Mouse (Mus musculus): Measurements from ENCODE around the gene Ldb2. TPM values are rescaled to one million over a fixed set of nuclear protein-coding genes. Genes with fewer than 3 reads are reported as not detected.

Ldb2 gene
- total and polyA plus RNA-seq, 2 experiments from 2014 or later = 47.6 to 66.5 TPM

DNA sequence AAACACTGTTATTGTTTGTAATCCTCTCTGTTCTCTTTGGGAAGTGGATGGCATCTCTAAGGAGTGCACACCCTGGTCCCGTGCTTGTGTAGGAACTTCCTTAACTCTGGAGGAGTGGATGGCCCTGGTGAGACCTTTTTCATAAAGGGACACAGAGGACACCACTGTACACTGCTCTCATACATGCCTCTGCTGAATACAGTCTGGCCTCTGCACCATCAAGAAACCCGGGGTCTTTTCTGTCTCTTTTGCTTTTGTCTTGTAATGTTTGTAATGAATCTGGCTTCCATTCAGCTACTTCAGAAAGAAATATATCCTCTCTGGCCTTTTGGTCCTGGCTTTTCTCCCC is 152.7 kb downstream of the Ldb2 start:
- Histone ChIP-seq H3K4me1 (ENCODE audit: insufficient read depth, low read length) (no peaks in the 10 kb centered on the region), H3K4me2 (ENCODE audit: low read depth, low read length, poor library complexity, severe bottlenecking) (no peak overlapping the region), H3K36me3 (ENCODE audit: insufficient read depth, low read length) (no peaks in the 10 kb centered on the region), H3K9ac (replicated peaks; ENCODE audit: low read length, poor library complexity, severe bottlenecking) (no peak overlapping the region), H3K4me3 (ENCODE audit: low read depth, low read length) (no peak overlapping the region), H3K27me3 (ENCODE audit: insufficient read depth, low read length) (no peaks in the 10 kb centered on the region), H3K27ac (ENCODE audit: low read depth, low read length) (peak overlapping the region; percentile 26; the same call in 1 of the 2 replicates), H3K9me3 (ENCODE audit: low read length) (no peaks in the 10 kb centered on the region)
- no peak for TF ChIP-seq CTCF (IDR thresholded peaks at IDR 0.05)
- WGBS = 41% methylated on average over 2 of the region's 2 CpGs
- DNase-seq (ENCODE audit: low spot score) (no peak), ATAC-seq (ENCODE audit: low FRiP score) (no peak)

GRCm38 (mm10) chr5:44645952-44646841 is 153.3 kb downstream of the Ldb2 start:
- Histone ChIP-seq H3K36me3 (ENCODE audit: insufficient read depth, low read length) (no peaks in the 10 kb centered on the region), H3K27me3 (ENCODE audit: insufficient read depth, low read length) (no peaks in the 10 kb centered on the region), H3K4me3 (ENCODE audit: low read depth, low read length) (no peak overlapping the region), H3K4me2 (ENCODE audit: low read depth, low read length, poor library complexity, severe bottlenecking) (no peak overlapping the region), H3K9me3 (ENCODE audit: low read length) (no peaks in the 10 kb centered on the region), H3K27ac (ENCODE audit: low read depth, low read length) (peak overlapping the region; percentile 26; the same call in 1 of the 2 replicates), H3K4me1 (ENCODE audit: insufficient read depth, low read length) (no peaks in the 10 kb centered on the region), H3K9ac (replicated peaks; ENCODE audit: low read length, poor library complexity, severe bottlenecking) (no peak overlapping the region)
- 0 out of 2 replicates have a peak, but pooled peaks have one; percentile 34 for ATAC-seq (ENCODE audit: low FRiP score)
- no peak for DNase-seq (ENCODE audit: low spot score)
- 50% methylated on average over 4 of the region's 4 CpGs for WGBS
- TF ChIP-seq CTCF (IDR thresholded peaks at IDR 0.05) = no peak

DNA sequence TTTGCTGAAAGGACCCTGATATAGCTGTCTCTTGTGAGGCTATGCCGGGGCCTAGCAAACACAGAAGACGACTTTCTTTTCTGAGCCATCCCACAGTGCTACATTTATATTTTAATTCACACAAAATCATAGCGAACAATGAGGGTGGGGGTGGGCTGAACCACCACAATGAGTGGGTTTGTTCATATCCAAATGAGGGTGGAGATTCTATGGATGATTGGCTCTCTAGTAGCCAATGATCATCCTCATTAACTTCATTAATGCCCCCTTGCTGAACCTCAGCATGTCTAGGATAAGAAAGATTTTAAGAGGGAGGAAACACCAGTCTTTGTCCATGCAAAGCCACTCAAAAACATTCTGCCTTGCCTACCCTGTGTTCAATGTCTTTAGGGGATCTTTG is 156.4 kb downstream of the Ldb2 start:
- no peaks in the 10 kb centered on the region for H3K9me3 ChIP-seq (ENCODE audit: low read length)
- H3K4me1 ChIP-seq (ENCODE audit: insufficient read depth, low read length) = no peaks in the 10 kb centered on the region
- ATAC-seq (ENCODE audit: low FRiP score) (no peak), DNase-seq (ENCODE audit: low spot score) (no peak)
- WGBS = 49% methylated on average over 3 of the region's 3 CpGs
- TF ChIP-seq CTCF (IDR thresholded peaks at IDR 0.05) = no peak
- H3K4me3 ChIP-seq (ENCODE audit: low read depth, low read length) = no peak overlapping the region
- no peak overlapping the region for H3K27ac ChIP-seq (ENCODE audit: low read depth, low read length)
- H3K9ac ChIP-seq (replicated peaks; ENCODE audit: low read length, poor library complexity, severe bottlenecking) = no peak overlapping the region
- H3K4me2 ChIP-seq (ENCODE audit: low read depth, low read length, poor library complexity, severe bottlenecking) = no peak overlapping the region
- H3K27me3 ChIP-seq (ENCODE audit: insufficient read depth, low read length) = no peaks in the 10 kb centered on the region
- H3K36me3 ChIP-seq (ENCODE audit: insufficient read depth, low read length) = no peaks in the 10 kb centered on the region

- ATAC-seq (ENCODE audit: low FRiP score) (no peak), DNase-seq (ENCODE audit: low spot score) (no peak)
- H3K9me3 ChIP-seq (ENCODE audit: low read length) = no peaks in the 10 kb centered on the region
- no peak overlapping the region for H3K4me3 ChIP-seq (ENCODE audit: low read depth, low read length)
- H3K4me2 ChIP-seq (ENCODE audit: low read depth, low read length, poor library complexity, severe bottlenecking) = no peak overlapping the region
- TF ChIP-seq CTCF (IDR thresholded peaks at IDR 0.05) = no peak
- no peaks in the 10 kb centered on the region for H3K27me3 ChIP-seq (ENCODE audit: insufficient read depth, low read length)
- 85% methylated on average over 4 of the region's 4 CpGs for WGBS
- no peak overlapping the region for H3K9ac ChIP-seq (replicated peaks; ENCODE audit: low read length, poor library complexity, severe bottlenecking)
- no peaks in the 10 kb centered on the region for H3K36me3 ChIP-seq (ENCODE audit: insufficient read depth, low read length)
- no peak overlapping the region for H3K27ac ChIP-seq (ENCODE audit: low read depth, low read length)
- no peaks in the 10 kb centered on the region for H3K4me1 ChIP-seq (ENCODE audit: insufficient read depth, low read length)
Measured at GRCm38 (mm10) chr5:44641060-44641459, 158.4 kb downstream of the Ldb2 start.

DNA sequence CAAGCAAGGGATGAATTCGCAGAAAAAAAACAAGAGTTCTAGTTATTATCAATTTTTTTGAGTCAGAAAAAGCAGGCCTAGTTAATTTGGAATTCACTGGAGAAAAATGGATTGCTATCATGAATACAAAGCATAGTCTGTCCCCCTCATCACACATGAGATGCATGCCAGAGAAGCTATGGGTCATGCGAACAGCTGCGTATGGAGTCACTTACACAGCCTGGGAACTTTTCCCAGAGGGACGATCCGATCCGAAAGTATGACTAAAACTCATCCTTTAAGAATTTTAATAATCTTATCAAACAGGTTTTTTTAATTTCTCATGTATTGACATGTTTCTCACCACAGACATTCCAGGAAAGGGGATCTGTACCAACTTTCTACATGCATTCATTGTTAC is 163.9 kb downstream of the Ldb2 start:
- Histone ChIP-seq H3K27ac (ENCODE audit: low read depth, low read length) (no peak overlapping the region), H3K4me2 (ENCODE audit: low read depth, low read length, poor library complexity, severe bottlenecking) (no peak overlapping the region), H3K4me3 (ENCODE audit: low read depth, low read length) (no peak overlapping the region), H3K9me3 (ENCODE audit: low read length) (no peaks in the 10 kb centered on the region), H3K27me3 (ENCODE audit: insufficient read depth, low read length) (no peaks in the 10 kb centered on the region), H3K4me1 (ENCODE audit: insufficient read depth, low read length) (no peaks in the 10 kb centered on the region), H3K36me3 (ENCODE audit: insufficient read depth, low read length) (no peaks in the 10 kb centered on the region), H3K9ac (replicated peaks; ENCODE audit: low read length, poor library complexity, severe bottlenecking) (no peak overlapping the region)
- WGBS = 87% methylated on average over 6 of the region's 6 CpGs
- no peak for ATAC-seq (ENCODE audit: low FRiP score)
- TF ChIP-seq CTCF (IDR thresholded peaks at IDR 0.05) = no peak
- no peak for DNase-seq (ENCODE audit: low spot score)

GRCm38 (mm10) chr5:44629034-44629625 is 170.3 kb downstream of the Ldb2 start:
- DNase-seq (ENCODE audit: low spot score) (peak; percentile 61), ATAC-seq (ENCODE audit: low FRiP score) (no peak)
- TF ChIP-seq CTCF (IDR thresholded peaks at IDR 0.05) = no peak
- Histone ChIP-seq H3K36me3 (ENCODE audit: insufficient read depth, low read length) (no peaks in the 10 kb centered on the region), H3K27ac (ENCODE audit: low read depth, low read length) (peak overlapping the region; percentile 55; the same call in 1 of the 2 replicates), H3K9ac (replicated peaks; ENCODE audit: low read length, poor library complexity, severe bottlenecking) (no peak overlapping the region), H3K9me3 (ENCODE audit: low read length) (no peaks in the 10 kb centered on the region), H3K4me3 (ENCODE audit: low read depth, low read length) (no peak overlapping the region), H3K4me2 (ENCODE audit: low read depth, low read length, poor library complexity, severe bottlenecking) (no peak overlapping the region), H3K4me1 (ENCODE audit: insufficient read depth, low read length) (peaks cover 7% of the 10 kb centered on the region; the same call in 1 of the 2 replicates), H3K27me3 (ENCODE audit: insufficient read depth, low read length) (no peaks in the 10 kb centered on the region)
- WGBS = 46% methylated on average over 3 of the region's 3 CpGs

Measured in midbrain, postnatal 0 days (tissue).